Mouse (Mus musculus) heart, postnatal 0 days (tissue): ENCODE measurements at regions not wholly inside any gene's neighbourhood (a gene's known extent, or its start where the extent isn't known, plus 50 kb on each side); places are given as distances from the start of the nearest gene placed in this dataset.

Experiments used
- CTCF ChIP-seq: IDR thresholded peaks from 2 replicates; pipeline ENCODE4 v1.5.1; 2016; ENCODE audit warnings: antibody characterized with exemption, control low read depth, low read depth
- EP300 ChIP-seq: IDR thresholded peaks from 2 replicates; pipeline ENCODE4 v1.6.1; 2016; ENCODE audit warnings: antibody characterized with exemption, low read depth

DNA sequence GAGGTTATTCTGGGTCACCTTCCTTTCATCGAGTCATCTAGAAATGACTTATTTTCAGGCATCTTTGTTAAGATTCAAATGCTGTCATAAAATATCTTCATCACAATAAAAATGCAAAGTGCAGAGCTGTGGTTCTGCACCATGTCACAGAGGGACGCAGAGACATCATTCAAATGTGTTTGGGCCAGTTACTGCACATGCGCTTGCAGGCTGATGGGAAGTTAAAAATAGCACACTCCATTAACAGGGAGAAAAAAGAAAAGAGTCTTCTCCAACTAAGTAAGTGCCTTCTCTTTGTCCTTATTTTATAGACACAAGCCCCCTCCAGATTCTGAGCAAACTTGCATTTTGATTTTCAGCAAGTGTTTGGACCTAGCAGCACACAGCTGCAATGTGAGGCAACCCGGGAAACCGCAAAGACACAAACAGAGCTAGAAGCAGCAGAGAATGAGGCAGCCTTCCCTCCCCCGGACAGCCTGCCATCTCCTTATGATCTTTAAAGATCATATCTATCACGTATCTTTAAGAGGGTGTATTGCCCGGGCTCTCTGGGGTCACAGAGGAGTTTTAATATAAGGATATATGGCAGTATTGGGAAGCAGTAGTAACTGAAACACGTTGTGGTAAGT is 510.0 kb downstream of the Adam3 start:
- TF ChIP-seq CTCF (no peak), EP300 (no peak)
